In the genomic region with DNA sequence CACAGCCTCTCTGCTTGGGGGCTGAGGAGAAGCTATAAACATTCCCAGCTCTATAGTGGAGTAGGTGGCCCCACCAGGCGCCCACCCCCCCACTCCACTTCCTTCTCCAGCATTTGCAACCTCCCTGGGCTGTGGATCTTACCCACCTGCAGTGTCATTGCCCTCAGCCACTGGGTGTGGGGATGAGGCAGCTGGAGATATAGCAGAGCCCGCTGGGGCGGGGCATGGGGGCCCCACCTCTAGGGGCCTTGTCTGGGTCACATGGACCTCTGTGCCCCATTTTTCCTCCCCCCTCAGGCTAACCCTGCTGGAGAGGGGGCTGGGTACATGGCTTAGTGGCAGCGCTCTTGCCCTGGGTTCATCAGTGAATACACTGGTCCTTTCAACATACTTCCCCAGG, we compare ENCODE assay signal across 13 mouse cellular contexts. TPM values are rescaled to one million over a fixed set of nuclear protein-coding genes. Genes with fewer than 3 reads are reported as not detected.
A peak's percentile ranks its signal among the peaks of the same experiment; 100 is the strongest.
DNase-seq lines count a peak whose midpoint lies in the region; ATAC-seq and TF ChIP-seq lines count a peak whose summit lies in the region.
"Had no signal": no experiment of that assay in that cellular context is flagged by ENCODE, and none has a peak within 500 bp of the region (broad histone marks: within the 10 kb centered on the region; RNA-seq: fewer than 3 reads in every experiment).

A gene (minus strand): TSS at position 176 of the 400 bp plus-strand sequence.

- peaks cover 14 to 16% of the 10 kb centered on the region in 2 experiments for H3K4me1 ChIP-seq in heart, embryonic 14.5 days (ENCODE audit: control insufficient read depth in 2 of 2, insufficient read depth in 2 of 2, low read length in 2 of 2)
- H3K4me1 ChIP-seq in heart, adult 2 months (ENCODE audit: control insufficient read depth, insufficient read depth, low read length) = peaks cover 8% of the 10 kb centered on the region
- H3K4me1 ChIP-seq in thymus, adult 2 months (replicated peaks; ENCODE audit: control insufficient read depth, insufficient read depth, low read length) = peaks cover 53% of the 10 kb centered on the region
- H3K4me1 ChIP-seq in liver, embryonic 11.5 days (replicated peaks; ENCODE audit: control insufficient read depth, insufficient read depth, low read length) = peaks cover 31% of the 10 kb centered on the region

- 0 out of 2 replicates have a peak, but pooled peaks have one; percentile 4 for ATAC-seq in heart, embryonic 14.5 days (ENCODE audit: insufficient number of reproducible peaks, insufficient read depth, low FRiP score, low read depth)
- ATAC-seq in liver, embryonic 11.5 days (replicated peaks; ENCODE audit: low FRiP score) = peak; percentile 83

- no peaks in the 10 kb centered on the region for H3K36me3 ChIP-seq in heart, embryonic 14.5 days (ENCODE audit: control insufficient read depth, insufficient read depth, low read length)
- no peaks in the 10 kb centered on the region for H3K36me3 ChIP-seq in heart, adult 2 months (ENCODE audit: control insufficient read depth, insufficient read depth, low read length)
- H3K36me3 ChIP-seq in thymus, adult 2 months (ENCODE audit: control insufficient read depth, insufficient read depth, low read length) = no peaks in the 10 kb centered on the region
- H3K36me3 ChIP-seq in liver, embryonic 11.5 days (ENCODE audit: control insufficient read depth, insufficient read depth, low read length) = no peaks in the 10 kb centered on the region
- H3K36me3 ChIP-seq: embryonic facial prominence, embryonic 15.5 days; neural tube, embryonic 13.5 days had no signal

- no peaks in the 10 kb centered on the region for H3K9me3 ChIP-seq in heart, embryonic 14.5 days (ENCODE audit: control insufficient read depth, low read length)
- no peaks in the 10 kb centered on the region for H3K9me3 ChIP-seq in liver, embryonic 11.5 days (ENCODE audit: control insufficient read depth, low read length)
- H3K9me3 ChIP-seq: embryonic facial prominence, embryonic 15.5 days; neural tube, embryonic 13.5 days had no signal

- no peak for TF ChIP-seq EP300 in heart, adult 2 months (IDR thresholded peaks at IDR 0.05; ENCODE audit: insufficient read depth, low read depth, low read length)

- no peaks in the 10 kb centered on the region for H3K79me2 ChIP-seq in heart, adult 2 months (replicated peaks; ENCODE audit: control insufficient read depth, insufficient read depth, low read length)

- WGBS in heart, embryonic 14.5 days = 88% methylated on average over 4 of the region's 4 CpGs
- WGBS in heart, adult 2 months = 87% methylated on average over 4 of the region's 4 CpGs
- 42% methylated on average over 4 of the region's 4 CpGs for WGBS in thymus, adult 2 months
- 69% methylated on average over 4 of the region's 4 CpGs for WGBS in liver, embryonic 11.5 days

- intact Hi-C loops in heart, adult 2 months (cut with DNase I) = no loop called here

- peak within 1 kb of the TSS in 1 of 2 experiments; percentile 16; a peak in 2 of 4 replicates for H3K27ac ChIP-seq in heart, embryonic 14.5 days (replicated peaks in 1 of 2; ENCODE audit: control insufficient read depth in 1 of 2, insufficient read depth in 1 of 2, low read depth in 2 of 2, low read length in 2 of 2)
- no peak within 1 kb of the TSS for H3K27ac ChIP-seq in heart, adult 2 months
- no peak within 1 kb of the TSS for H3K27ac ChIP-seq in thymus, adult 2 months (ENCODE audit: control insufficient read depth, insufficient read depth, low read length)
- no peak within 1 kb of the TSS; the same call in 1 of the 2 replicates for H3K27ac ChIP-seq in liver, embryonic 11.5 days (ENCODE audit: low read depth, low read length)
- H3K27ac ChIP-seq: embryonic facial prominence, embryonic 15.5 days; kidney, postnatal 0 days; neural tube, embryonic 13.5 days had no signal

- TF ChIP-seq POLR2A in heart, adult 2 months (IDR thresholded peaks at IDR 0.05; ENCODE audit: insufficient read depth, low read depth, low read length) = no peak
- no peak for TF ChIP-seq POLR2A in thymus, adult 2 months (IDR thresholded peaks at IDR 0.05; ENCODE audit: control insufficient read depth, extremely low read depth, insufficient read depth, low read length, poor library complexity)

- no peak within 1 kb of the TSS for H3K4me3 ChIP-seq in heart, embryonic 14.5 days (ENCODE audit: control insufficient read depth in 1 of 2, insufficient read depth in 1 of 2, low read depth in 1 of 2, low read length in 2 of 2)
- H3K4me3 ChIP-seq in heart, adult 2 months = no peak within 1 kb of the TSS
- H3K4me3 ChIP-seq in thymus, adult 2 months (ENCODE audit: control insufficient read depth, insufficient read depth, low read length) = no peak within 1 kb of the TSS
- H3K4me3 ChIP-seq in liver, embryonic 11.5 days (ENCODE audit: low read depth, low read length) = no peak within 1 kb of the TSS
- H3K4me3 ChIP-seq: embryonic facial prominence, embryonic 15.5 days; neural tube, embryonic 13.5 days had no signal

- H3K27me3 ChIP-seq in heart, embryonic 14.5 days (ENCODE audit: control insufficient read depth, insufficient read depth, low read length) = no peaks in the 10 kb centered on the region
- no peaks in the 10 kb centered on the region for H3K27me3 ChIP-seq in heart, adult 2 months (ENCODE audit: control insufficient read depth, insufficient read depth, low read length)
- H3K27me3 ChIP-seq in thymus, adult 2 months (ENCODE audit: control insufficient read depth, insufficient read depth, low read length) = no peaks in the 10 kb centered on the region
- no peaks in the 10 kb centered on the region for H3K27me3 ChIP-seq in liver, embryonic 11.5 days (replicated peaks; ENCODE audit: control insufficient read depth, insufficient read depth, low read length)
- H3K27me3 ChIP-seq: embryonic facial prominence, embryonic 15.5 days; neural tube, embryonic 13.5 days had no signal

- DNase-seq in heart, adult 2 months = no peak
- peak; percentile 77 for DNase-seq in thymus, postnatal 0 days (ENCODE audit: low spot score)
- DNase-seq in thymus, adult 2 months = no peak
- DNase-seq in liver, embryonic 11.5 days (ENCODE audit: low spot score) = no peak
- no peak for DNase-seq in layer of hippocampus, adult 9-10 months (ENCODE audit: low spot score)
- DNase-seq in right cerebral cortex, postnatal 25 days = no peak
- DNase-seq: cerebellum, adult 9-10 months; right cerebral cortex, postnatal 14 days had no signal

- TF ChIP-seq CTCF in heart, adult 2 months (IDR thresholded peaks at IDR 0.05) = no peak
- TF ChIP-seq CTCF in thymus, adult 2 months (IDR thresholded peaks at IDR 0.05; ENCODE audit: borderline replicate concordance, control insufficient read depth, extremely low read depth, insufficient read depth, low read length, poor library complexity) = no peak

- H3K9ac ChIP-seq in heart, embryonic 14.5 days (ENCODE audit: low read length) = no peak within 1 kb of the TSS
- no peak within 1 kb of the TSS for H3K9ac ChIP-seq in heart, adult 2 months (ENCODE audit: low read depth, low read length)
- H3K9ac ChIP-seq in liver, embryonic 11.5 days (ENCODE audit: low read depth, low read length) = peak within 1 kb of the TSS; percentile 18; the same call in 1 of the 2 replicates
- H3K9ac ChIP-seq: embryonic facial prominence, embryonic 15.5 days; neural tube, embryonic 13.5 days had no signal

- no peak within 1 kb of the TSS for H3K4me2 ChIP-seq in heart, embryonic 14.5 days (ENCODE audit: low read length)
- H3K4me2 ChIP-seq in liver, embryonic 11.5 days = peak within 1 kb of the TSS; percentile 26; the same call in 1 of the 2 replicates
- H3K4me2 ChIP-seq: embryonic facial prominence, embryonic 15.5 days; neural tube, embryonic 13.5 days had no signal

RNA-seq across cellular contexts. Expression of the gene that starts here (rescaled TPM):
- polyA plus RNA-seq in heart, embryonic 14.5 days (2014; fragmentation: Nextera tagmentation; extraction: Ambion mirVana) = not detected in 2 replicates
- not detected for total RNA-seq in heart, adult 2 months (2021)
- not detected in 2 replicates for polyA plus RNA-seq in heart, adult 2 months (2012; rRNA removed)
- 13.1 and 21.2 TPM in 2 replicates for polyA plus RNA-seq in thymus, postnatal 0 days (2015; fragmentation: Nextera tagmentation; extraction: Ambion mirVana)
- 2.7 TPM in 2 replicates for polyA plus RNA-seq in thymus, adult 2 months (2012; rRNA removed)
- polyA plus RNA-seq in liver, embryonic 11.5 days (2014; fragmentation: Nextera tagmentation; extraction: Ambion mirVana) = 1.8 and 2.6 TPM in 2 replicates
- total RNA-seq: gastrocnemius, postnatal 14 days had no signal
- polyA plus RNA-seq: embryonic facial prominence, embryonic 15.5 days; kidney, postnatal 0 days; neural tube, embryonic 13.5 days had no signal

Comparison
In these comparisons a context has a peak if more than half of its experiments do, and no peak if none do; other contexts are left out.
1. Peak in ATAC-seq in heart, embryonic 14.5 days; RNA of the gene not detected or under 1 TPM.